Mouse (Mus musculus) adrenal gland, adult 18-20 months (tissue): Measurements from ENCODE around the gene Sidt1. TPM values are rescaled to one million over a fixed set of nuclear protein-coding genes. Genes with fewer than 3 reads are reported as not detected.

Experiments
- DNase-seq, 2 experiments: peaks; one replicate each; pipeline ENCODE4 v3.0.0; 2021 to 2022; ENCODE audit warnings: low spot score in 2 of 2
- total RNA-seq, 2 experiments: library from RNA; stranded (reverse); gene quantifications; 1 replicate in 1 of 2; 2 replicates in 1 of 2; pipeline ENCODE4 v1.2.3; 2021

Sidt1 gene
- total RNA-seq, 2 experiments from 2014 or later = 7.8 to 9.2 TPM

- no peak for DNase-seq
Measured at GRCm38 (mm10) chr16:44253797-44254634, 79.0 kb downstream of the Sidt1 start.

- no peak for DNase-seq
Measured at GRCm38 (mm10) chr16:44252735-44253134, 80.3 kb downstream of the Sidt1 start.

GRCm38 (mm10) chr16:44249985-44250384 lies 83.0 kb downstream of the Sidt1 start:
- no peak for DNase-seq

- no peak for DNase-seq
Measured at GRCm38 (mm10) chr16:44243323-44243722, 89.7 kb downstream of the Sidt1 start.

- DNase-seq = peak; percentile 71 to 73
Measured at GRCm38 (mm10) chr16:44242633-44243032, 90.4 kb downstream of the Sidt1 start.

- DNase-seq = no peak
Measured at GRCm38 (mm10) chr16:44240406-44240805, 92.6 kb downstream of the Sidt1 start.

- DNase-seq = no peak
Measured at GRCm38 (mm10) chr16:44238835-44239263, 94.1 kb downstream of the Sidt1 start.

GRCm38 (mm10) chr16:44237836-44238235 lies 95.2 kb downstream of the Sidt1 start:
- DNase-seq = no peak

- DNase-seq = no peak
Measured at GRCm38 (mm10) chr16:44233019-44233418, 100.0 kb downstream of the Sidt1 start.

- DNase-seq = no peak
Measured at GRCm38 (mm10) chr16:44226706-44227291, 106.2 kb downstream of the Sidt1 start.

- no peak for DNase-seq
Measured at GRCm38 (mm10) chr16:44221463-44221862, 111.5 kb downstream of the Sidt1 start.

- DNase-seq = no peak
Measured at GRCm38 (mm10) chr16:44216417-44216816, 116.6 kb downstream of the Sidt1 start.

- DNase-seq = no peak
Measured at GRCm38 (mm10) chr16:44215513-44215912, 117.5 kb downstream of the Sidt1 start.

- no peak for DNase-seq
Measured at GRCm38 (mm10) chr16:44212703-44213102, 120.3 kb downstream of the Sidt1 start.

- DNase-seq = no peak
Measured at GRCm38 (mm10) chr16:44211054-44211414, 122.0 kb downstream of the Sidt1 start.

- DNase-seq = no peak
Measured at GRCm38 (mm10) chr16:44210156-44211053, 122.6 kb downstream of the Sidt1 start.

GRCm38 (mm10) chr16:44205973-44206372 lies 127.0 kb downstream of the Sidt1 start:
- DNase-seq = no peak

- DNase-seq = no peak
Measured at GRCm38 (mm10) chr16:44204331-44204730, 128.7 kb downstream of the Sidt1 start.

GRCm38 (mm10) chr16:44200146-44200545 lies 132.8 kb downstream of the Sidt1 start:
- no peak for DNase-seq

GRCm38 (mm10) chr16:44199066-44199703 lies 133.8 kb downstream of the Sidt1 start:
- DNase-seq = no peak

GRCm38 (mm10) chr16:44190968-44191367 lies 142.0 kb downstream of the Sidt1 start:
- DNase-seq = no peak
